11 mouse cellular contexts compared by ENCODE assay signal in genomic region chr2:167337214-167337512, GRCm38 (mm10). TPM values are rescaled to one million over a fixed set of nuclear protein-coding genes. Genes with fewer than 3 reads are reported as not detected.
A peak's percentile ranks its signal among the peaks of the same experiment; 100 is the strongest.
DNase-seq lines count a peak whose midpoint lies in the region; ATAC-seq and TF ChIP-seq lines count a peak whose summit lies in the region.
"Had no signal": no experiment of that assay in that cellular context is flagged by ENCODE, and none has a peak within 500 bp of the region (broad histone marks: within the 10 kb centered on the region; RNA-seq: fewer than 3 reads in every experiment).

No protein-coding gene starts in this region.

- TF ChIP-seq POLR2A in small intestine, adult 2 months (IDR thresholded peaks at IDR 0.05; ENCODE audit: low read depth, low read length) = no peak

- DNase-seq in heart, postnatal 4 days = no peak
- no peak for DNase-seq in lung, postnatal 25 days (ENCODE audit: low spot score)
- DNase-seq in thymus, postnatal 36 days = no peak
- DNase-seq: adrenal gland, postnatal 36 days; embryo, embryonic 11 days had no signal

- no peak overlapping the region for H3K4me3 ChIP-seq in heart, embryonic 14.5 days (ENCODE audit: control insufficient read depth in 1 of 2, insufficient read depth in 1 of 2, low read depth in 1 of 2, low read length in 2 of 2)
- no peak overlapping the region for H3K4me3 ChIP-seq in lung, embryonic 15.5 days
- H3K4me3 ChIP-seq in intestine, postnatal 0 days (ENCODE audit: low read depth, low read length) = no peak overlapping the region
- H3K4me3 ChIP-seq in small intestine, adult 2 months (ENCODE audit: low read depth, low read length) = no peak overlapping the region
- H3K4me3 ChIP-seq: kidney, embryonic 15.5 days; myocyte had no signal

- TF ChIP-seq CTCF in intestine, postnatal 0 days (IDR thresholded peaks at IDR 0.05; ENCODE audit: low read depth) = no peak
- TF ChIP-seq CTCF in small intestine, adult 2 months (IDR thresholded peaks at IDR 0.05; ENCODE audit: extremely low read depth, insufficient read length, insufficient replicate concordance, low read depth, low read length) = no peak

- ATAC-seq in heart, embryonic 14.5 days (ENCODE audit: insufficient number of reproducible peaks, insufficient read depth, low FRiP score, low read depth) = peak; percentile 45; the same call in 1 of the 2 replicates
- ATAC-seq in lung, embryonic 15.5 days (ENCODE audit: borderline replicate concordance, extremely low read depth, low FRiP score, low TSS enrichment) = no peak
- peak; percentile 32; the same call in 1 of the 2 replicates for ATAC-seq in intestine, postnatal 0 days

- WGBS in heart, embryonic 14.5 days = 15% methylated on average over 3 of the region's 3 CpGs
- 28% methylated on average over 3 of the region's 3 CpGs for WGBS in lung, embryonic 15.5 days
- 34% methylated on average over 3 of the region's 3 CpGs for WGBS in intestine, postnatal 0 days
- WGBS in small intestine, adult 2 months = 37% methylated on average over 3 of the region's 3 CpGs

- H3K9me3 ChIP-seq in heart, embryonic 14.5 days (ENCODE audit: control insufficient read depth, low read length) = no peaks in the 10 kb centered on the region
- no peaks in the 10 kb centered on the region for H3K9me3 ChIP-seq in lung, embryonic 15.5 days
- no peaks in the 10 kb centered on the region for H3K9me3 ChIP-seq in intestine, postnatal 0 days (ENCODE audit: control insufficient read depth)
- H3K9me3 ChIP-seq: kidney, embryonic 15.5 days had no signal

- H3K4me2 ChIP-seq in heart, embryonic 14.5 days (ENCODE audit: low read length) = peak overlapping the region; percentile 11; the same call in 1 of the 2 replicates
- H3K4me2 ChIP-seq in lung, embryonic 15.5 days = no peak overlapping the region
- H3K4me2 ChIP-seq in intestine, postnatal 0 days (replicated peaks; ENCODE audit: low read depth) = 0 out of 2 replicates have a peak overlapping the region, but pooled peaks have one; percentile 2
- H3K4me2 ChIP-seq: kidney, embryonic 15.5 days had no signal

- H3K4me1 ChIP-seq in heart, embryonic 14.5 days (ENCODE audit: control insufficient read depth in 2 of 2, insufficient read depth in 2 of 2, low read length in 2 of 2) = peaks cover 17 to 44% of the 10 kb centered on the region in 2 experiments
- peaks cover 42% of the 10 kb centered on the region for H3K4me1 ChIP-seq in lung, embryonic 15.5 days
- 0 out of 2 replicates have a peak, but pooled peaks cover 4% of the 10 kb centered on the region for H3K4me1 ChIP-seq in intestine, postnatal 0 days (replicated peaks; ENCODE audit: control insufficient read depth, insufficient read depth, low read length)
- H3K4me1 ChIP-seq in small intestine, adult 2 months (ENCODE audit: control insufficient read depth, insufficient read depth, insufficient read length, low read length) = peaks cover 53% of the 10 kb centered on the region

- H3K9ac ChIP-seq in heart, embryonic 14.5 days (ENCODE audit: low read length) = peak overlapping the region; percentile 34; the same call in 1 of the 2 replicates
- no peak overlapping the region for H3K9ac ChIP-seq in lung, embryonic 15.5 days
- no peak overlapping the region for H3K9ac ChIP-seq in intestine, postnatal 0 days (ENCODE audit: low read depth, low read length)
- H3K9ac ChIP-seq: kidney, embryonic 15.5 days had no signal

- peak overlapping the region in 1 of 2 experiments; percentile 66; a peak in 2 of 4 replicates for H3K27ac ChIP-seq in heart, embryonic 14.5 days (replicated peaks in 1 of 2; ENCODE audit: control insufficient read depth in 1 of 2, insufficient read depth in 1 of 2, low read depth in 2 of 2, low read length in 2 of 2)
- H3K27ac ChIP-seq in lung, embryonic 15.5 days = 0 out of 2 replicates have a peak overlapping the region, but pooled peaks have one; percentile 1
- peak overlapping the region; percentile 79 for H3K27ac ChIP-seq in intestine, postnatal 0 days (ENCODE audit: low read depth, low read length)
- peak overlapping the region; percentile 50 for H3K27ac ChIP-seq in small intestine, adult 2 months (ENCODE audit: insufficient read depth, low read depth, low read length)

- no peaks in the 10 kb centered on the region for H3K36me3 ChIP-seq in heart, embryonic 14.5 days (ENCODE audit: control insufficient read depth, insufficient read depth, low read length)
- H3K36me3 ChIP-seq in lung, embryonic 15.5 days = no peaks in the 10 kb centered on the region
- H3K36me3 ChIP-seq in intestine, postnatal 0 days (ENCODE audit: control insufficient read depth, insufficient read depth) = no peaks in the 10 kb centered on the region
- H3K36me3 ChIP-seq in small intestine, adult 2 months (ENCODE audit: control insufficient read depth, insufficient read depth, low read length) = peaks cover 1% of the 10 kb centered on the region; the same call in 1 of the 2 replicates
- H3K36me3 ChIP-seq: kidney, embryonic 15.5 days had no signal

- H3K27me3 ChIP-seq in heart, embryonic 14.5 days (ENCODE audit: control insufficient read depth, insufficient read depth, low read length) = no peaks in the 10 kb centered on the region
- H3K27me3 ChIP-seq in lung, embryonic 15.5 days = no peaks in the 10 kb centered on the region
- H3K27me3 ChIP-seq in intestine, postnatal 0 days (replicated peaks; ENCODE audit: control insufficient read depth, insufficient read depth, low read length) = no peaks in the 10 kb centered on the region
- no peaks in the 10 kb centered on the region for H3K27me3 ChIP-seq in small intestine, adult 2 months (ENCODE audit: control insufficient read depth, insufficient read depth, low read length)
- H3K27me3 ChIP-seq: kidney, embryonic 15.5 days had no signal

RNA-seq across cellular contexts. Expression of gene B4galt5, which starts 11.8 kb away (rescaled TPM):
- 21.0 and 24.2 TPM in 2 replicates for polyA plus RNA-seq in heart, embryonic 14.5 days (2014; fragmentation: Nextera tagmentation; extraction: Ambion mirVana)
- 10 to 100 TPM; 30.3 to 33.9 TPM for total RNA-seq in heart, postnatal 4 days (2021)
- polyA plus RNA-seq in lung, embryonic 15.5 days (2015; fragmentation: Nextera tagmentation; extraction: Ambion mirVana) = 13.6 and 15.8 TPM in 2 replicates
- polyA plus RNA-seq in intestine, postnatal 0 days (2015; fragmentation: Nextera tagmentation; extraction: Ambion mirVana) = 22.4 and 26.6 TPM in 2 replicates
- polyA plus RNA-seq in small intestine, adult 2 months (2012; rRNA removed) = 24.8 and 84.7 TPM in 2 replicates
